Mouse (Mus musculus): Measurements from ENCODE around the gene Rbfox1.

Rbfox1 gene

GRCm38 (mm10) chr16:6927661-6928060, 1042.5 kb downstream of the Rbfox1 start:
- DNase-seq (ENCODE audit: low spot score), result no peak

- DNase-seq (ENCODE audit: low spot score), result no peak
These were observed 1045.6 kb downstream of the Rbfox1 start for GRCm38 (mm10) chr16:6930795-6931194.

GRCm38 (mm10) chr16:6946151-6946550, 1061.0 kb downstream of the Rbfox1 start:
- peak; percentile 26 for DNase-seq (ENCODE audit: low spot score)

GRCm38 (mm10) chr16:6949666-6950065, 1064.5 kb downstream of the Rbfox1 start:
- no peak for DNase-seq (ENCODE audit: low spot score)

GRCm38 (mm10) chr16:6955102-6955675, 1070.0 kb downstream of the Rbfox1 start:
- DNase-seq (ENCODE audit: low spot score), result no peak

GRCm38 (mm10) chr16:6961931-6962379, 1076.8 kb downstream of the Rbfox1 start:
- DNase-seq (ENCODE audit: low spot score), result no peak

- no peak for DNase-seq (ENCODE audit: low spot score)
These were observed 1077.4 kb downstream of the Rbfox1 start for GRCm38 (mm10) chr16:6962508-6962907.

- peak; percentile 35 for DNase-seq (ENCODE audit: low spot score)
These were observed 1078.4 kb downstream of the Rbfox1 start for GRCm38 (mm10) chr16:6963533-6963932.

- DNase-seq (ENCODE audit: low spot score), result no peak
These were observed 1079.8 kb downstream of the Rbfox1 start for GRCm38 (mm10) chr16:6964720-6965583.

- DNase-seq (ENCODE audit: low spot score), result no peak
These were observed 1084.8 kb downstream of the Rbfox1 start for GRCm38 (mm10) chr16:6969986-6970385.

- DNase-seq (ENCODE audit: low spot score), result no peak
These were observed 1091.2 kb downstream of the Rbfox1 start for GRCm38 (mm10) chr16:6976341-6976740.

- no peak for DNase-seq (ENCODE audit: low spot score)
These were observed 1098.8 kb downstream of the Rbfox1 start for GRCm38 (mm10) chr16:6983947-6984346.

- DNase-seq (ENCODE audit: low spot score), result no peak
These were observed 1100.9 kb downstream of the Rbfox1 start for GRCm38 (mm10) chr16:6986031-6986430.

GRCm38 (mm10) chr16:6986494-6986893, 1101.3 kb downstream of the Rbfox1 start:
- no peak for DNase-seq (ENCODE audit: low spot score)

- DNase-seq (ENCODE audit: low spot score), result no peak
These were observed 1107.1 kb downstream of the Rbfox1 start for GRCm38 (mm10) chr16:6992251-6992650.

- DNase-seq (ENCODE audit: low spot score), result no peak
These were observed 1108.0 kb downstream of the Rbfox1 start for GRCm38 (mm10) chr16:6993180-6993579.

- DNase-seq (ENCODE audit: low spot score), result no peak
These were observed 1112.0 kb downstream of the Rbfox1 start for GRCm38 (mm10) chr16:6997109-6997508.

GRCm38 (mm10) chr16:6997834-6998233, 1112.7 kb downstream of the Rbfox1 start:
- no peak for DNase-seq (ENCODE audit: low spot score)

GRCm38 (mm10) chr16:7004565-7004964, 1119.4 kb downstream of the Rbfox1 start:
- no peak for DNase-seq (ENCODE audit: low spot score)

- peak; percentile 57 for DNase-seq (ENCODE audit: low spot score)
These were observed 1120.3 kb downstream of the Rbfox1 start for GRCm38 (mm10) chr16:7005478-7005877.

- DNase-seq (ENCODE audit: low spot score), result no peak
These were observed 1132.2 kb downstream of the Rbfox1 start for GRCm38 (mm10) chr16:7017310-7017709.

- no peak for DNase-seq (ENCODE audit: low spot score)
These were observed 1149.1 kb downstream of the Rbfox1 start for GRCm38 (mm10) chr16:7034231-7034630.

- no peak for DNase-seq (ENCODE audit: low spot score)
These were observed 1151.4 kb downstream of the Rbfox1 start for GRCm38 (mm10) chr16:7036566-7036965.

All from layer of hippocampus, adult 11-12 months (tissue).